In genomic region chr16:23328201-23328600, GRCm38 (mm10) we compare ENCODE assay signal across 12 mouse cellular contexts.
"Had no signal": no experiment of that assay in that cellular context is flagged by ENCODE, and none has a peak within 500 bp of the region (broad histone marks: within the 10 kb centered on the region; RNA-seq: fewer than 3 reads in every experiment).

No protein-coding gene starts in this region.

- H3K27ac ChIP-seq: left cerebral cortex, adult 2 months; limb, embryonic 10.5 days; liver, embryonic 15.5 days; midbrain, embryonic 13.5 days; neural tube, embryonic 15.5 days; stomach, postnatal 0 days had no signal

- ATAC-seq: lung, postnatal 0 days; midbrain, embryonic 13.5 days had no signal

- H3K9ac ChIP-seq: liver, embryonic 15.5 days; midbrain, embryonic 13.5 days; neural tube, embryonic 15.5 days had no signal

- DNase-seq: kidney, postnatal 14 days; lung, adult 2 months; lung, postnatal 36 days; right cerebral cortex, adult 18-20 months had no signal

- H3K27me3 ChIP-seq: liver, embryonic 15.5 days; midbrain, embryonic 13.5 days; neural tube, embryonic 15.5 days had no signal

- H3K9me3 ChIP-seq: limb, embryonic 10.5 days; liver, embryonic 15.5 days; midbrain, embryonic 13.5 days; neural tube, embryonic 15.5 days had no signal

- H3K4me3 ChIP-seq: left cerebral cortex, adult 2 months; limb, embryonic 10.5 days; liver, embryonic 15.5 days; midbrain, embryonic 13.5 days; neural tube, embryonic 15.5 days had no signal

- H3K4me2 ChIP-seq: liver, embryonic 11.5 days; liver, embryonic 15.5 days; midbrain, embryonic 13.5 days; neural tube, embryonic 15.5 days had no signal
